Mouse (Mus musculus): ENCODE data around the gene 4930404N11Rik. TPM values are rescaled to one million over a fixed set of nuclear protein-coding genes. Genes with fewer than 3 reads are reported as not detected.

Gene 4930404N11Rik
- polyA plus RNA-seq, 1 experiment from 2014 or later = 0.80 TPM

- Histone ChIP-seq H3K4me3 (peak within 1 kb of the TSS; percentile 85), H3K36me3 (peaks cover 21% of the 10 kb centered on the region), H3K27me3 (replicated peaks) (0 out of 2 replicates have a peak, but pooled peaks cover 3% of the 10 kb centered on the region), H3K27ac (peak within 1 kb of the TSS; percentile 53), H3K4me2 (replicated peaks) (peak within 1 kb of the TSS; percentile 84), H3K4me1 (peaks cover 20% of the 10 kb centered on the region), H3K9ac (peak within 1 kb of the TSS; percentile 92), H3K9me3 (no peaks in the 10 kb centered on the region)
- ATAC-seq (ENCODE audit: low FRiP score, low read depth) = peak; percentile 69
- 2% methylated on average over 49 of the region's 59 CpGs for WGBS
Measured at GRCm38 (mm10) chr10:81377793-81378552, 12.4 kb upstream of the 4930404N11Rik start, which contains the start of gene Fzr1. Gene Fzr1 (minus strand): TSS chr10:81378516.

DNA sequence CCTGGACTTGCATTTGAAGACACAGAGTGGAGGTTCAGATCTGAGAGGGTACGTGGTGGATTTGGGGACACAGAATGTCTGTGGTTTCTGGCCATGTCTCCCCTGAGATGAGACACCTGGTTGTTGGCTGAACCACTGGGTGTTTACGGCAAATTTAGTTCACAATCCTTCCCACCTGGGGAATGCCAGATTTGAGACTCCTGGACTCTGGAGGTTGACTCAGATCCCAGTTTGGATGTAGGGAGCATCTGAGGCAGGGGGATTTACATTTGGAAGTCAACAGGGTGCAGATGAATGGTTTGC is 11.7 kb upstream of the 4930404N11Rik start:
- Histone ChIP-seq H3K4me2 (replicated peaks) (peak overlapping the region; percentile 84), H3K27ac (no peak overlapping the region), H3K9me3 (no peaks in the 10 kb centered on the region), H3K4me3 (peak overlapping the region; percentile 85), H3K36me3 (peaks cover 27% of the 10 kb centered on the region), H3K4me1 (peaks cover 20% of the 10 kb centered on the region), H3K27me3 (replicated peaks) (0 out of 2 replicates have a peak, but pooled peaks cover 3% of the 10 kb centered on the region), H3K9ac (peak overlapping the region; percentile 92)
- no peak for ATAC-seq (ENCODE audit: low FRiP score, low read depth)
- WGBS = 67% methylated on average over 2 of the region's 2 CpGs

- no peak for ATAC-seq (ENCODE audit: low FRiP score, low read depth)
- WGBS = 42% methylated on average over 6 of the region's 6 CpGs
- peaks cover 32% of the 10 kb centered on the region for H3K36me3 ChIP-seq
- peak overlapping the region; percentile 92 for H3K9ac ChIP-seq
- H3K27me3 ChIP-seq (replicated peaks) = 0 out of 2 replicates have a peak, but pooled peaks cover 3% of the 10 kb centered on the region
- H3K4me3 ChIP-seq = peak overlapping the region; percentile 85
- H3K9me3 ChIP-seq = no peaks in the 10 kb centered on the region
- H3K4me2 ChIP-seq (replicated peaks) = peak overlapping the region; percentile 84
- no peak overlapping the region for H3K27ac ChIP-seq
- peaks cover 20% of the 10 kb centered on the region for H3K4me1 ChIP-seq
Measured at GRCm38 (mm10) chr10:81376561-81377361, 11.1 kb upstream of the 4930404N11Rik start.

DNA sequence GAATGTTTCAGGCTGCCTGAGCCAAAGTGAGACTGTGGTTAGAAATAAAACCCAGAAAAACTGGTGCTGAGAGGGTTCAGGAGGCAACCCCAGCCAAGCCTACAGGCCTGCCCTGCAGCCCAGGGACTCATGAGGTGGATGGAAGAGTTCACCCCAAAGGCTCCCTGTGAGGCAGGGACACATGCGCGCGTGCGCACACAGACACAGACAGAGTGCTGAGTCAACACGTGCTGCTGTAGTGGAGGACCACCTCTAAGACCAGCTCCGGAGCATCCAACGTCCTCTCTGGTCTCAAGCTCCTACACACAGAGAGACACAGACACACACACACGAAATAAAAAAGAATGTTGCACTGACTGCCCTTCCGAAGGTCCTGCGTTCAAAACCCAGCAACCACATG is 9.7 kb upstream of the 4930404N11Rik start:
- Histone ChIP-seq H3K4me3 (no peak overlapping the region), H3K9ac (no peak overlapping the region), H3K4me2 (replicated peaks) (0 out of 2 replicates have a peak overlapping the region, but pooled peaks have one; percentile 3), H3K9me3 (no peaks in the 10 kb centered on the region), H3K27me3 (replicated peaks) (0 out of 2 replicates have a peak, but pooled peaks cover 3% of the 10 kb centered on the region), H3K4me1 (peaks cover 20% of the 10 kb centered on the region), H3K36me3 (peaks cover 47% of the 10 kb centered on the region), H3K27ac (no peak overlapping the region)
- no peak for ATAC-seq (ENCODE audit: low FRiP score, low read depth)
- WGBS = 94% methylated on average over 10 of the region's 10 CpGs

- 67% methylated on average over 6 of the region's 6 CpGs for WGBS
- peaks cover 41% of the 10 kb centered on the region for H3K4me1 ChIP-seq
- no peak for ATAC-seq (ENCODE audit: low FRiP score, low read depth)
- H3K9ac ChIP-seq = no peak overlapping the region
- H3K36me3 ChIP-seq = peaks cover 62% of the 10 kb centered on the region
- H3K27ac ChIP-seq = no peak overlapping the region
- peaks cover 25% of the 10 kb centered on the region for H3K27me3 ChIP-seq (replicated peaks)
- no peak overlapping the region for H3K4me3 ChIP-seq
- H3K9me3 ChIP-seq = no peaks in the 10 kb centered on the region
- no peak overlapping the region for H3K4me2 ChIP-seq (replicated peaks)
Measured at GRCm38 (mm10) chr10:81367207-81367495, 1.5 kb upstream of the 4930404N11Rik start.

GRCm38 (mm10) chr10:81366477-81367206 is 1.0 kb upstream of the 4930404N11Rik start:
- Histone ChIP-seq H3K4me2 (replicated peaks) (no peak overlapping the region), H3K9me3 (no peaks in the 10 kb centered on the region), H3K9ac (no peak overlapping the region), H3K27me3 (replicated peaks) (peaks cover 25% of the 10 kb centered on the region), H3K4me3 (no peak overlapping the region), H3K27ac (no peak overlapping the region), H3K4me1 (peaks cover 41% of the 10 kb centered on the region), H3K36me3 (peaks cover 57% of the 10 kb centered on the region)
- 77% methylated on average over 6 of the region's 6 CpGs for WGBS
- no peak for ATAC-seq (ENCODE audit: low FRiP score, low read depth)

DNA sequence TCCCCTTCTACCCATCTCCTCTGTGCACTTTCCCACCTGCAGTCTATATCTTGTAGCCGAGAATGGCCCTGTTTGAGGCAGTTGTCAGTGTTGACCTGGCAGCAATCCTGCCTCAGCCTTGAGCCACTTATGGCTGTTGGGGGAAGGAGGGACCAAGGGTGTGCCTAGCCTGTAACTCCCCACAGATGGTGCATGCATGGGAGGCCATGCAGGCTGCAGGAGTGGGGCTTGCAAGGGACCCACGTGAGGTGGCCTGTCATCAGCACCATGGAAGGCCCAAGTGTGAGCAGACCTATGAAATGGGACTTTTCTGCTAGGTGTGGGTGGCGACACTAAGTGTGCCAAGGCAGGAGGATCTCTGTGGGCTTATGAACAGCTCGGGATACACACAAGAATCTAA is 543 bp downstream of the 4930404N11Rik start:
- Histone ChIP-seq H3K9ac (no peak overlapping the region), H3K27ac (no peak overlapping the region), H3K9me3 (no peaks in the 10 kb centered on the region), H3K4me3 (no peak overlapping the region), H3K36me3 (peaks cover 41% of the 10 kb centered on the region), H3K4me1 (peaks cover 42% of the 10 kb centered on the region), H3K27me3 (replicated peaks) (peaks cover 25% of the 10 kb centered on the region), H3K4me2 (replicated peaks) (peak overlapping the region; percentile 57)
- 38% methylated on average over 4 of the region's 4 CpGs for WGBS
- ATAC-seq (ENCODE audit: low FRiP score, low read depth) = no peak

- Histone ChIP-seq H3K27me3 (replicated peaks) (peaks cover 25% of the 10 kb centered on the region), H3K9ac (no peak overlapping the region), H3K4me3 (0 out of 2 replicates have a peak overlapping the region, but pooled peaks have one; percentile 13), H3K4me1 (peaks cover 46% of the 10 kb centered on the region), H3K27ac (no peak overlapping the region), H3K4me2 (replicated peaks) (peak overlapping the region; percentile 57), H3K36me3 (peaks cover 37% of the 10 kb centered on the region), H3K9me3 (no peaks in the 10 kb centered on the region)
- WGBS = 14% methylated on average over 28 of the region's 28 CpGs
- ATAC-seq (ENCODE audit: low FRiP score, low read depth) = no peak
Measured at GRCm38 (mm10) chr10:81364666-81365065, 950 bp downstream of the 4930404N11Rik start.

- no peak for ATAC-seq (ENCODE audit: low FRiP score, low read depth)
- Histone ChIP-seq H3K4me1 (peaks cover 51% of the 10 kb centered on the region), H3K4me2 (replicated peaks) (peak overlapping the region; percentile 57)
Measured at GRCm38 (mm10) chr10:81363436-81364346, 1.9 kb downstream of the 4930404N11Rik start.

GRCm38 (mm10) chr10:81362336-81362949 is 3.2 kb downstream of the 4930404N11Rik start:
- Histone ChIP-seq H3K4me1 (peaks cover 60% of the 10 kb centered on the region), H3K4me3 (no peak overlapping the region)
- WGBS = 76% methylated on average over 12 of the region's 12 CpGs

More at GRCm38 (mm10) chr10:81363436-81364346, 1.9 kb downstream of the 4930404N11Rik start:
- Histone ChIP-seq H3K9ac (peak overlapping the region; percentile 39), H3K9me3 (no peaks in the 10 kb centered on the region), H3K27ac (no peak overlapping the region), H3K27me3 (replicated peaks) (peaks cover 25% of the 10 kb centered on the region), H3K4me3 (peak overlapping the region; percentile 21), H3K36me3 (peaks cover 27% of the 10 kb centered on the region)
- WGBS = 12% methylated on average over 52 of the region's 54 CpGs

GRCm38 (mm10) chr10:81360721-81361120 is 4.9 kb downstream of the 4930404N11Rik start:
- Histone ChIP-seq H3K4me1 (peaks cover 44% of the 10 kb centered on the region), H3K9ac (no peak overlapping the region), H3K27me3 (replicated peaks) (peaks cover 28% of the 10 kb centered on the region), H3K9me3 (no peaks in the 10 kb centered on the region), H3K27ac (no peak overlapping the region), H3K36me3 (no peaks in the 10 kb centered on the region), H3K4me3 (no peak overlapping the region), H3K4me2 (replicated peaks) (no peak overlapping the region)
- ATAC-seq (ENCODE audit: low FRiP score, low read depth) = no peak
- WGBS = 71% methylated on average over 8 of the region's 8 CpGs

More at GRCm38 (mm10) chr10:81362336-81362949, 3.2 kb downstream of the 4930404N11Rik start:
- H3K36me3 ChIP-seq = peaks cover 15% of the 10 kb centered on the region
- H3K27ac ChIP-seq = no peak overlapping the region
- no peaks in the 10 kb centered on the region for H3K9me3 ChIP-seq
- no peak for ATAC-seq (ENCODE audit: low FRiP score, low read depth)
- no peak overlapping the region for H3K9ac ChIP-seq
- H3K4me2 ChIP-seq (replicated peaks) = no peak overlapping the region
- peaks cover 28% of the 10 kb centered on the region for H3K27me3 ChIP-seq (replicated peaks)
